Mouse (Mus musculus): ENCODE measurements around the gene Kctd7. TPM values are rescaled to one million over a fixed set of nuclear protein-coding genes. Genes with fewer than 3 reads are reported as not detected.

Kctd7 gene
- total RNA-seq, 2 experiments from 2014 or later = 9.7 to 10.3 TPM

DNA sequence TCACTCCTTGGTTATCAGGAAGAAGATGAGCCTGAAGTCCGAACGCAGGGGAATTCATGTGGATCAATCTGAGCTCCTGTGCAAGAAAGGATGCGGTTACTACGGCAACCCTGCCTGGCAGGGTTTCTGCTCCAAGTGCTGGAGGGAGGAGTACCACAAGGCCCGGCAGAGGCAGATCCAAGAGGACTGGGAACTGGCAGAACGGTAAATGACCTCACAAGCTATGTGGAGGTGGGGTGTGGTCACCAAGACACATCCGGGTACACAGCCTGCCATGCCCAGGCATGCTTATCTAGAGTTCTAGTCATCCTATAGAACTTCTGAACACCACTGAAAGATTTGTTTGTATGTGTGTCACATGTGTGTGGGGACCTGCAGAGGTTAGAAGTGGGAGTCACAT lies 42.7 kb downstream of the Kctd7 start:
- no peak for DNase-seq (ENCODE audit: low spot score in 2 of 2)

DNA sequence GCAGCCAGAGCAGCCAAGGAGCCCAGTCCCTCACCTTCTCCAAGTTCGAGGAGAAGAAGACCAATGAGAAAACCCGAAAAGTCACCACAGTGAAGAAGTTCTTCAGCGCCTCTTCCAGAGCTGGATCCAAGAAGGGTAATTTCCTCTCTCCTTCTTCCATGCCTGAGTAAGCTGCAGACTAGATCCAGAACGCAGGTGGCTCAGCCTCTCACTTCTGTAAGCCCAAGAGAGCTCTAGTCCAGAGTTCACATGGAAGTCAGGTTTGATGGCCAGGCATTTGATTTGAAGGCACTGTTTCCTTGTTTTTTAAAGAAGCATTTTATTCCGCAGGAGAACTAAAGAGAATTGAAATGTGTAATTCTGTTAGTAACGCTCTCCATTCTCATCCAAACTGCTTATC lies 46.2 kb downstream of the Kctd7 start:
- DNase-seq (ENCODE audit: low spot score in 2 of 2) = no peak

DNA sequence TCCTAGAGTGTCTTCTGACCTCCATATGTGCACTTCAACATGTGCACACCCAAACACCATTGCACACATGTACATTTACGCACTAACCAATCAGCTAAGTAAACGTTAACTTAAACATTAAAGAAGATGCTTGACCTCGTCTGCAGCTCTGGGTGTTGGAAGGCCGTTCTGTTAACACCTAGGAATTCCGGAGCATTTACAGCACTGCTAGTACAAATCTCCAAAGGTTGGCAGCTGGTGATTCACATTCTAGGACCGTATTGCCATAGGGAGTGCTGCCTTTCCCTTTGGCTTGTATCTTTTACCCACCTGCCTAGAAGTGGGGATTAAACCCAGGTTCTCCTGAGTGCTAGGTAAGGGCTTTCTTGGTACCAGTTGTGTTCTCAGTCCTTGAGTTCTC lies 47.2 kb downstream of the Kctd7 start:
- no peak for DNase-seq (ENCODE audit: low spot score in 2 of 2)

DNA sequence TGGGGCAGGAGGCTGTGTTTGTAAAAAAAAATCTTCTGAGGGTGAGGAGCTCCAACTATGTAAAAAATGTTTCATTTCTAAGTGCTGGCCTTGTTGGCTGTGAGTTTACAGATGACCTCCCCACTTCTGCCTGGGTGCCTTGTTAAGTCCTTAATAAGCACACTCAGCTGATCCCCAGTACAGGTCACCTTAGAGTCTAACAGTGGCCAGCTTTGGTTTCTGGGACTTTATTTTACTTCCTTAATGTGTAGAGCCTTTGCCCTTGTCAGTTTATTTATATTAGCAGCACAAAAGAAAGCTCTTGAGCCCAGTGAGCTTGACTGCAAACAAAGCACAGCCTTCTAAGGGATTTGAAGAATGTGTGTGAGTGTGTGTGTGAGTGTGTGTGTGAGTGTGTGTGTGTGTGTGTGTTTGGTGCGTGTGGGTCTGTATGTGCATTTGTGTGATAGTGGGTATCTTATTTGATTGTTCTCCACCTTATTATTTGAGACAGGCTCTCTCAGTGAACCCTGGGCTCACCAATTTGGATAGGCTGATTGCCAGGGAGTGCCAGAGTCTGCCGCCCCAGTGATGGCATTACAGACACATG lies 47.8 kb downstream of the Kctd7 start:
- no peak for DNase-seq (ENCODE audit: low spot score in 2 of 2)

DNA sequence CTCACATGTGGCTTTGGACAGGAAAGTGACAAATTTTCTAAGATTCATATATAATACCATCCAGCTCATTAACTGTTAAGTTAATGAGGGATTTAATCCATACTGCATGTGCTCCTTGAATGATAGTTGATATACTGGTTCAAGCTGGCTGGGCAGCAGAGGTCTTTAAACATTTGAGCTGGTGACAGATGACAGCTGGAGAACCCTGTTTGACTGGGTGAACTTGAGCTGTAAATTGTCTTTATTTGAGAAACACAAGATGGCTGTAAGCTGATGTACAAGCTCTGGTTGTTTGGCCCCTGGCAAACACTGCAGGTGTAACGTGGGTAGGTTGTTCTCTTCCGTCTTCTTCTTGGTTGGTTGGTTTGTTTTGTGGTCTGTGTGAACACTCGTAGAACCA lies 49.1 kb downstream of the Kctd7 start:
- DNase-seq (ENCODE audit: low spot score in 2 of 2) = no peak

DNA sequence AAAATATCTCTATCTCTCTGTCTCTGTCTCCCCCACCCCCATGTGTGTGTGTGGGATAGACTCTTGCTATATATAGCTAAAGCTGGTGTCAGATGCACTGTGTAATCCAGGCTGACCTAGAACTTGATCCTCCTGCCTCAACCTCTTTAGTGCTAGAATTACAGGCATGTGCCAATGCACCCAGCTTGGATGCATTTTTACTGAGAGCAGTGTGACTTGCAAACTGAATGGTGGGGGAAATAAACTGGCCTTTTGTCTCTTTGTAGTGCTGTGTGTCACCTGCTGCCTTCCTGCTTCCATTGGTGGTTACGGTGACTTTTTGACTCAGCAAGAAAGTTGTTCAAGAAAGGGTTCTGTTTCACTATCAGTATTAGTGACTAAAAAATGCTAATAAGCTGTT lies 51.6 kb downstream of the Kctd7 start:
- no peak for DNase-seq (ENCODE audit: low spot score in 2 of 2)

DNA sequence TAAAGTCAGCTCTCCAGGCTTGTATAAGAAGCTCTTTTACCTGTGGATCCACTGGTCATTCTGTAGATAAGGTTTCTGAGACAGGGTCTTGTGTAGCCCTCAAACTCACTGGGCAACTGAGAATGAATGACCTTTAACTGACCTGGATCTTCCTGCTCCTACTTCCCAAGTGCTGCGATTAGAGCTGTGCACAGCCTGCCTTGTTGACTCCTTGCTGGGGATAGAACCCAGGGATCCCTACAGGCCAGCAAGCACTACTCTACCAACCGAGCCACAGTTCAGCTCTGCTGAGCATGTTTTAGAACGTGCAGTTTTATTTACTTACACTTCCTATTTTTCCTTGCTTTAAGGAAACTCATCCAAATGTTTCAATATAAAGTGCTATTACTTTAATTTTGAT lies 52.8 kb downstream of the Kctd7 start:
- no peak for DNase-seq (ENCODE audit: low spot score in 2 of 2)

DNA sequence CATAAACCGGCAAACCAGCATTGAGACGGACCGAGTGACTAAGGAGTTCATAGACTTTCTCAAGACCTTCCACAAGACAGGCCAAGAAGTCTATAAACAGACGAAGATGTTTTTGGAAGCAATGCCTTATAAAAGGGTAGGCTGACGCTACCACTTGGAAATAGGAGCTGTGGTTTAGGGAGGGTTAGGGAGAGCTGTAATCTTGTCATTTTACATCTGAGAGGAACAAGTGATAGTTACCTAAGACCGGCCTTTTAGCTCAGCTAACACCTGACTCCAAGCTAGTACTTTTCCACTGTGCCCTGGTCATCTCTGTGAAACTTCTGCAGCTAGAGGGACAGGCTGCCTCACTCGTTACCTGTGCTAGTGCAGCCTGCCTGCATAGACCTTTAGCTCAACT lies 53.3 kb downstream of the Kctd7 start:
- no peak for DNase-seq (ENCODE audit: low spot score in 2 of 2)

DNA sequence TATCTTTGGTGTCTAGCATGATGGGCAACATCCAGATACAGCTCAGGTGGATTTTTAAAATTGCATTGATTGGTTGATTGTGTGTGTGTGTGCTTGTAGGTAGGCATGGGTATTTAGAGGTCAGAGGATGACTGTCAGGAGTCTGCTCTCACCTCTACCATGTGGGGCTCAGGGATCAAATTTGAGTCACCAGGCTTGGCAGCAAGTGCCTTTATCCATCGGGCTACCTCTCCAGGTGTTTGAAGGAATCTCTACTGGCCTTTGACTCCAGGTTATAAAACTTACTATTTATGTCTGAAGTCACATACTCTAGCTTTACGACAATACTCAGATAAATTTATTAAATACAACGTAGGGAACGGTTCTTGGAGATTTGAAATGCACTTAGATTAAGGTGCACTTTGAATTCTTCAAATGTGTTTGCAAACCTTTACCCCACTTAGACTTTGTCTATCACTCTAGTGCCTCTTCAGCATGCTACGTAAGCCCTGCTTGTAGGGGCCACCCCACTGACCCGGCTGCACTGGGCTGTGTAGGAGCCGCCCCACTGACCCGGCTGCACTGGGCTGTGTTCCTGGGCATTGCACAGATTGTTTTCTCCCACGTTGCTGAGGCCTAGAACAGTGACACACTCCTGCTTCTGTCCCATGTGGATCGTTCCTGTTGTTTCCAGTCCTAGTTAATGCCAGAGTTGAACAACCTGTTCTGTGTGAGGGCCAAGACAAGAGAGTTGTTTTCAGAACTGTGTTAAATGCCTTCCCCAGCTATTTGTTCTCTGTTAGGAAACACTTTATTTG lies 55.8 kb downstream of the Kctd7 start:
- DNase-seq (ENCODE audit: low spot score in 2 of 2) = no peak

DNA sequence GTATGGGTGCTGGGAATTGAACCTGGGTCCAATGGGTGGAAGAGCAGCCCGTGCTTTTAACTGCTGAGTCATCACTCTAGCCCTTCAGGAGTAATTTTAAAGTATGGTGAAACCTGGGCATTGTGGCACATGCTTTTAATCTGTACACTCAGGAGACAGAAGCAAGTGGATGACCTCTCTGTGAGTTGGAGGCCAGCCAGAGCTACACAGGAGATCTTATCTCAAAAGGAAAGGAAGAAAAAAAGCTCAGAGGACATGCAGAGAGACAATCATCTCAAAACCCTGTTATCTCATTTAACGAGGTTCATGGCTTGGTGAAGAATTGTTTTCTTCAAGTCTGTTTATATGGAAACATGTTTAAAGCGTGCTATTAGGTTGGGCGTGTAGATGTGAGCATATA lies 59.3 kb downstream of the Kctd7 start:
- no peak for DNase-seq (ENCODE audit: low spot score in 2 of 2)

DNA sequence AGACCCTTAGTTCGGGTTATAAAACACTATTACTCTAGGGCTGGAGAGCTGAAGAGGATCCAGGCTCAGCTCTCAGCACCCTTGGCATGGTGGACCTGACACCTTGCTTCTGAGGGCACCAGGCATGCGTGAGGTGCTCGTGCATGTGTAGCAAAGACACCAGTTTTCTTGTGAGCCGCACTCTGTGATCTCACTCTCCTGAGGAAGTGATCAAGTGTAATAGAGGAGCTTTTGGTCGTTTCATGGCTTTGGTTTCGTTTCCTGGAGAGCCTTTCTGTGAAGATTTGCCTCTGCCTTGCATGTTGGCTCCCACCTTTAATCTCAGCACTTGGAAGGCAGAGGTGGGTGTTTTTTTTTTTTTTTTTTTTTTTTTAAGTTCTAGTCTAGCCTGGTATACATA lies 59.9 kb downstream of the Kctd7 start:
- no peak for DNase-seq (ENCODE audit: low spot score in 2 of 2)

Other genes starting within 250 kb of the Kctd7 start
- gene Zbed5, start 249.1 kb upstream of the Kctd7 start, total RNA-seq (2021) = 1 to 10 TPM; 1.5 to 2.1 TPM
- 1 to 10 TPM; 1.2 to 4.7 TPM for gene Phkg1, start 246.3 kb upstream of the Kctd7 start, total RNA-seq (2021)
- gene Nupr1l, start 236.3 kb upstream of the Kctd7 start, total RNA-seq (2021) = 1 to 10 TPM; 4.1 to 4.2 TPM
- 10 to 100 TPM; 27.7 to 33.9 TPM for gene Vkorc1l1, start 202.9 kb upstream of the Kctd7 start, total RNA-seq (2021)
- 10 to 100 TPM; 48.8 to 52.0 TPM for gene Gusb, start 141.8 kb upstream of the Kctd7 start, total RNA-seq (2021)
- gene Asl, start 115.6 kb upstream of the Kctd7 start, total RNA-seq (2021) = 100 to 1,000 TPM in 1 of 2 experiments, 10 to 100 TPM in 1; 80.6 to 121 TPM
- gene Crcp, start 115.6 kb upstream of the Kctd7 start, total RNA-seq (2021) = 10 to 100 TPM; 26.0 to 40.2 TPM
- 10 to 100 TPM; 27.2 to 28.8 TPM for gene Tpst1, start 71.5 kb upstream of the Kctd7 start, total RNA-seq (2021)
- 10 to 100 TPM; 34.7 to 58.1 TPM for gene Rabgef1, start 26.9 kb downstream of the Kctd7 start, total RNA-seq (2021)
- gene Tmem248, start 72.2 kb downstream of the Kctd7 start, total RNA-seq (2021) = 10 to 100 TPM; 57.9 to 75.8 TPM
- gene Sbds, start 110.7 kb downstream of the Kctd7 start, total RNA-seq (2021) = 100 to 1,000 TPM; 119 to 126 TPM
- gene Tyw1, start 110.8 kb downstream of the Kctd7 start, total RNA-seq (2021) = 10 to 100 TPM; 21.1 to 27.8 TPM
- gene Caln1, start 224.6 kb downstream of the Kctd7 start, total RNA-seq (2021) = 10 to 100 TPM; 36.3 to 37.2 TPM
- not detected for gene A330070K13Rik, start 239.8 kb downstream of the Kctd7 start, total RNA-seq (2021)

Data from adrenal gland, adult 18-20 months (tissue).